Mouse (Mus musculus): ENCODE measurements around the gene Gm5089. TPM values are rescaled to one million over a fixed set of nuclear protein-coding genes. Genes with fewer than 3 reads are reported as not detected.

Gm5089 gene
- polyA plus RNA-seq, 1 experiment = not detected

DNA sequence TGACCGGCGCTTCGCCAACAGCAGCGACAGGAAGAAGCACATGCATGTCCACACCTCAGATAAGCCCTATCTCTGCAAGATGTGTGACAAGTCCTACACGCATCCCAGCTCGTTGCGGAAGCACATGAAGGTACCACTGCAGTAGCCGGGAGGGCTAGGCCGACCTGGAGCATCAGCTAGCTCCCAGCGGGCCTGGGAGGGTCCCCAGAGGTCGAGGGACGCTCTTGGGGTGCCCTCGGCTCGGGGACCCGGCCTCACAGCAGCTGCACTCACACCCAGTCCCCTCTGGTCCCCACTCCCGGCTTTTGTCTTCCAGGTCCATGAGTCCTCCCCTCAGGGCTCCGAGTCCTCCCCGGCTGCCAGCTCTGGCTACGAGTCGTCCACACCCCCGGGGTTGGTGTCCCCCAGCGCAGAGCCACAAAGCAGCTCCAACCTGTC is 27.7 kb upstream of the Gm5089 start:
- Histone ChIP-seq H3K4me3 (ENCODE audit: control insufficient read depth, insufficient read depth, low read length) (no peak overlapping the region), H3K27ac (ENCODE audit: control insufficient read depth, insufficient read depth, low read length) (no peak overlapping the region), H3K4me1 (replicated peaks; ENCODE audit: control insufficient read depth, insufficient read depth, low read length) (no peaks in the 10 kb centered on the region), H3K36me3 (ENCODE audit: control insufficient read depth, insufficient read depth, low read length) (no peaks in the 10 kb centered on the region), H3K27me3 (ENCODE audit: control insufficient read depth, insufficient read depth, low read length) (peaks cover 38% of the 10 kb centered on the region)
- TF ChIP-seq POLR2A (IDR thresholded peaks at IDR 0.05; ENCODE audit: control insufficient read depth, extremely low read depth, insufficient read depth, low read length, poor library complexity) = no peak
- no peak for TF ChIP-seq CTCF (IDR thresholded peaks at IDR 0.05; ENCODE audit: borderline replicate concordance, control insufficient read depth, extremely low read depth, insufficient read depth, low read length, poor library complexity)
- no peak for DNase-seq
- 4% methylated on average over 22 of the region's 22 CpGs for WGBS

DNA sequence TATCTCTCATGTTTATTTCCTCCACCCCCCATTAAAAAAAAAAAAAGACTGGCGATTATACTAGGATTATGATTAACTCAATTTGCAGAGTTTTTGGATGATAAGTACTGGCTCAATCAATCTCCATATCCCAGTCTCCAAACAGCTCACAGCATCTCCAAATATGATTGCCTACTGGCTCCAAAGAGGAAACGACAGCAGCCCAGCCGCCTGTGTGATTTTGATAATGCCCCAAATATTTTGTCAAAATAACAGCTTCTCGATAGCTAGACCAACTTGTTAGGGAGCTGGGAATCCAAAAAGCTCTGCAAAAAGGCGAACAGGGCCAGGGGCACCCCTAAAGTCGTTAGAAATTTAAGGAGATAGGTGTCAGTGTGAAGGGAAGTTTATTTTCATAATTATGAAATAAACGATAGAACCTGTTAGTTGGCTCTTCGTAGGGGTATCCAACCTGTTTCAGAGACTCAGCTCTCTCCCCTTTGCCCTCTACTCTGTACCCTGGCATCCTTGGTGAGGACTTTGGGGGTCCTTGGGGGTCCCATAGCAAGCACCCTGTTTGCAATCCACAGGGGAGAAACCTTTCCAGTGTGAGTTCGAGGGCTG is 27.2 kb upstream of the Gm5089 start:
- no peak overlapping the region for H3K4me3 ChIP-seq (ENCODE audit: control insufficient read depth, insufficient read depth, low read length)
- no peak overlapping the region for H3K27ac ChIP-seq (ENCODE audit: control insufficient read depth, insufficient read depth, low read length)
- no peaks in the 10 kb centered on the region for H3K4me1 ChIP-seq (replicated peaks; ENCODE audit: control insufficient read depth, insufficient read depth, low read length)
- no peak for DNase-seq
- 5% methylated on average over 9 of the region's 9 CpGs for WGBS
- no peaks in the 10 kb centered on the region for H3K36me3 ChIP-seq (ENCODE audit: control insufficient read depth, insufficient read depth, low read length)
- H3K27me3 ChIP-seq (ENCODE audit: control insufficient read depth, insufficient read depth, low read length) = peaks cover 38% of the 10 kb centered on the region
- TF ChIP-seq CTCF (IDR thresholded peaks at IDR 0.05; ENCODE audit: borderline replicate concordance, control insufficient read depth, extremely low read depth, insufficient read depth, low read length, poor library complexity) = no peak
- no peak for TF ChIP-seq POLR2A (IDR thresholded peaks at IDR 0.05; ENCODE audit: control insufficient read depth, extremely low read depth, insufficient read depth, low read length, poor library complexity)

DNA sequence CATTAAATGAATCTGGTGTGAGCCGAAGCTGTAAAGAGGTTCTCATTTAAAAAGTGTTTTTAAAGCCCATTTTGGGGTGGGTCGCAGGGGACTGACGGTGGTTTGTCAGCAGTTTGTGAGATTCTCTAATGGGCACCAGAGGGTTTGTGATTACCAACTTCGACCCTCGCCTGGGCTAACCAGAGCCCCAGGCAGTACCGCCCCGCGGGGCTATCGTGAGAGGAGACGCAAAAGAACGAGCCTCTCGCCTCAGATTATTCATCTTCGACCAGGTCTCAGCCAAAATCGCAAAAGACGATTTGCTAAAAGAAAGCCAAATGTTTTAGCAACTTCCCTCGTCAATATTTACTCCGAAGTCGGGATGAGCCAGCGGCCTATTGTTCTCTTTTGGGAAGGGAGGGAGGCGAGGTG is 26.4 kb upstream of the Gm5089 start:
- no peak overlapping the region for H3K27ac ChIP-seq (ENCODE audit: control insufficient read depth, insufficient read depth, low read length)
- DNase-seq = no peak
- no peak overlapping the region for H3K4me3 ChIP-seq (ENCODE audit: control insufficient read depth, insufficient read depth, low read length)
- WGBS = 8% methylated on average over 20 of the region's 20 CpGs
- no peaks in the 10 kb centered on the region for H3K36me3 ChIP-seq (ENCODE audit: control insufficient read depth, insufficient read depth, low read length)
- H3K4me1 ChIP-seq (replicated peaks; ENCODE audit: control insufficient read depth, insufficient read depth, low read length) = no peaks in the 10 kb centered on the region
- H3K27me3 ChIP-seq (ENCODE audit: control insufficient read depth, insufficient read depth, low read length) = peaks cover 32% of the 10 kb centered on the region
- TF ChIP-seq POLR2A (IDR thresholded peaks at IDR 0.05; ENCODE audit: control insufficient read depth, extremely low read depth, insufficient read depth, low read length, poor library complexity) = no peak
- no peak for TF ChIP-seq CTCF (IDR thresholded peaks at IDR 0.05; ENCODE audit: borderline replicate concordance, control insufficient read depth, extremely low read depth, insufficient read depth, low read length, poor library complexity)

DNA sequence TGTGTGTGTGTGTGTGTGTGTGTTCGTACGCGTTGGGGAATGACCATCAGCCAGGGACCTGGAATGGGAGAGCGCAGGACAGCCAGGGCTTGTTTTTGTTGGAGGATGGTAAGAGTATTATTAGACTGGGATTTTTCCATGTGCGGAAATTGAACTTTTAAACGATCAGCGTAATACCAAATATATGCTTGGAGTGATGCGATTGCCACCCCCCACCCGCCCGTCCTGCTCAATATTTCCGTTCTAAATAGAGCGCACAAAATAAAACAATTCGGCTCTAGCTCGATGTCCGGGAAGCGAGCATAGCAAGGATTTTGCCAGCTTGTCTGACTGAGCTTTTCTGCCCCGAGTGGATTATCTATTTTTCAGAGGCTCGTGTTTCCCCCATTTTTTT is 25.9 kb upstream of the Gm5089 start:
- 12% methylated on average over 18 of the region's 18 CpGs for WGBS
- TF ChIP-seq CTCF (IDR thresholded peaks at IDR 0.05; ENCODE audit: borderline replicate concordance, control insufficient read depth, extremely low read depth, insufficient read depth, low read length, poor library complexity) = no peak
- TF ChIP-seq POLR2A (IDR thresholded peaks at IDR 0.05; ENCODE audit: control insufficient read depth, extremely low read depth, insufficient read depth, low read length, poor library complexity) = no peak
- Histone ChIP-seq H3K36me3 (ENCODE audit: control insufficient read depth, insufficient read depth, low read length) (no peaks in the 10 kb centered on the region), H3K4me3 (ENCODE audit: control insufficient read depth, insufficient read depth, low read length) (no peak overlapping the region), H3K27me3 (ENCODE audit: control insufficient read depth, insufficient read depth, low read length) (peaks cover 32% of the 10 kb centered on the region), H3K27ac (ENCODE audit: control insufficient read depth, insufficient read depth, low read length) (no peak overlapping the region), H3K4me1 (replicated peaks; ENCODE audit: control insufficient read depth, insufficient read depth, low read length) (no peaks in the 10 kb centered on the region)
- DNase-seq = no peak

DNA sequence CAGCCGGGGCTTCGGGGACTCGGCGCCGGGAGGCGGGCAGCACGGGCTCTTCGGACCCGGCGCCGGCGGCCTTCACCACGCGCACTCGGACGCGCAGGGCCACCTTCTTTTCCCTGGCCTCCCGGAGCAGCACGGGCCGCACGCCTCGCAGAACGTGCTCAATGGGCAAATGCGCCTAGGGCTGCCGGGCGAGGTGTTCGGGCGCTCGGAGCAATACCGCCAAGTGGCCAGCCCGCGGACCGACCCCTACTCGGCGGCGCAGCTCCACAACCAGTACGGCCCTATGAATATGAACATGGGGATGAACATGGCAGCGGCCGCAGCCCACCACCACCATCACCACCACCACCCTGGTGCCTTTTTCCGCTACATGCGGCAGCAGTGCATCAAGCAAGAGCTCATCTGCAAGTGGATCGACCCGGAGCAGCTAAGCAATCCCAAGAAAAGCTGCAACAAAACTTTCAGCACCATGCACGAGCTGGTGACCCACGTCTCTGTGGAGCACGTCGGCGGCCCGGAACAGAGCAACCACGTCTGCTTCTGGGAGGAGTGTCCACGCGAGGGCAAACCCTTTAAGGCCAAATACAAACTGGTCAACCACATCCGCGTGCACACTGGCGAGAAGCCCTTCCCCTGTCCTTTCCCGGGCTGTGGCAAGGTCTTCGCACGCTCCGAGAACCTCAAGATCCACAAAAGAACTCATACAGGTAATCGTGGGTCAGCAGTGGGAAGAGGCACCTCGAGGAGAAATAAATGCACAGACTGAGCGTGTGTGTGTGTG is 25.3 kb upstream of the Gm5089 start:
- Histone ChIP-seq H3K36me3 (ENCODE audit: control insufficient read depth, insufficient read depth, low read length) (no peaks in the 10 kb centered on the region), H3K4me3 (ENCODE audit: control insufficient read depth, insufficient read depth, low read length) (no peak overlapping the region), H3K27me3 (ENCODE audit: control insufficient read depth, insufficient read depth, low read length) (peaks cover 31% of the 10 kb centered on the region), H3K27ac (ENCODE audit: control insufficient read depth, insufficient read depth, low read length) (no peak overlapping the region), H3K4me1 (replicated peaks; ENCODE audit: control insufficient read depth, insufficient read depth, low read length) (no peaks in the 10 kb centered on the region)
- 5% methylated on average over 62 of the region's 62 CpGs for WGBS
- TF ChIP-seq CTCF (IDR thresholded peaks at IDR 0.05; ENCODE audit: borderline replicate concordance, control insufficient read depth, extremely low read depth, insufficient read depth, low read length, poor library complexity) = no peak
- no peak for TF ChIP-seq POLR2A (IDR thresholded peaks at IDR 0.05; ENCODE audit: control insufficient read depth, extremely low read depth, insufficient read depth, low read length, poor library complexity)
- DNase-seq = no peak

DNA sequence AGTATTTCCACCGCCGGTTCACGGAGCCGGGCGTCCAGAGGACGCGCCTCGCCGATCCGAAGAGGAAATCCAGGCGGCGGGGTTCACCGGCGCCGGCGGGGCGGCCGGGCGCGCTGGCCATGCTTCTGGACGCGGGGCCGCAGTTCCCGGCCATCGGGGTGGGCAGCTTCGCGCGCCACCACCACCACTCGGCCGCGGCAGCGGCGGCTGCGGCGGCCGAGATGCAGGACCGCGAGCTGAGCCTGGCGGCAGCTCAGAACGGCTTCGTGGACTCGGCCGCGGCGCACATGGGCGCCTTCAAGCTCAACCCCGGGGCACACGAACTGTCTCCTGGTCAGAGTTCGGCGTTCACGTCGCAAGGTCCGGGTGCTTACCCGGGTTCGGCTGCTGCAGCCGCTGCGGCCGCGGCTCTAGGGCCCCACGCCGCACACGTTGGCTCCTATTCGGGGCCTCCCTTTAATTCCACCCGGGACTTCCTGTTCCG is 24.7 kb upstream of the Gm5089 start:
- Histone ChIP-seq H3K36me3 (ENCODE audit: control insufficient read depth, insufficient read depth, low read length) (no peaks in the 10 kb centered on the region), H3K4me3 (ENCODE audit: control insufficient read depth, insufficient read depth, low read length) (no peak overlapping the region), H3K4me1 (replicated peaks; ENCODE audit: control insufficient read depth, insufficient read depth, low read length) (no peaks in the 10 kb centered on the region), H3K27ac (ENCODE audit: control insufficient read depth, insufficient read depth, low read length) (no peak overlapping the region), H3K27me3 (ENCODE audit: control insufficient read depth, insufficient read depth, low read length) (peaks cover 28% of the 10 kb centered on the region)
- no peak for DNase-seq
- whole genome bisulfite sequencing = 1% methylated on average over 64 of the region's 65 CpGs
- no peak for TF ChIP-seq CTCF (IDR thresholded peaks at IDR 0.05; ENCODE audit: borderline replicate concordance, control insufficient read depth, extremely low read depth, insufficient read depth, low read length, poor library complexity)
- TF ChIP-seq POLR2A (IDR thresholded peaks at IDR 0.05; ENCODE audit: control insufficient read depth, extremely low read depth, insufficient read depth, low read length, poor library complexity) = no peak
